Mouse (Mus musculus): ENCODE measurements around the gene Oit1. TPM values are rescaled to one million over a fixed set of nuclear protein-coding genes. Genes with fewer than 3 reads are reported as not detected.

The Oit1 gene
- total RNA-seq (2021), result not detected
- long read RNA-seq, experiment 1, result 0 reads
- long read RNA-seq, experiment 2, result 0 reads

GRCm38 (mm10) chr14:8378685-8379313 is at the start of gene Oit1:
TSS of gene Oit1 (minus strand) at chr14:8378754.
- no peak for DNase-seq (ENCODE audit: low spot score in 2 of 2)

- no peak for DNase-seq (ENCODE audit: low spot score in 2 of 2)
Measured at GRCm38 (mm10) chr14:8422833-8423232, 44.3 kb upstream of the Oit1 start.

GRCm38 (mm10) chr14:8421199-8421787 is 42.7 kb upstream of the Oit1 start:
- no peak for DNase-seq (ENCODE audit: low spot score in 2 of 2)

GRCm38 (mm10) chr14:8418610-8419009 is 40.1 kb upstream of the Oit1 start:
- no peak for DNase-seq (ENCODE audit: low spot score in 2 of 2)

- no peak for DNase-seq (ENCODE audit: low spot score in 2 of 2)
Measured at GRCm38 (mm10) chr14:8405946-8406345, 27.4 kb upstream of the Oit1 start.

GRCm38 (mm10) chr14:8403310-8403709 is 24.8 kb upstream of the Oit1 start:
- no peak for DNase-seq (ENCODE audit: low spot score in 2 of 2)

GRCm38 (mm10) chr14:8398507-8398906 is 20.0 kb upstream of the Oit1 start:
- no peak for DNase-seq (ENCODE audit: low spot score in 2 of 2)

- no peak for DNase-seq (ENCODE audit: low spot score in 2 of 2)
Measured at GRCm38 (mm10) chr14:8395690-8396287, 17.2 kb upstream of the Oit1 start.

GRCm38 (mm10) chr14:8392181-8392825 is 13.7 kb upstream of the Oit1 start:
- DNase-seq (ENCODE audit: low spot score in 2 of 2), result no peak

- DNase-seq (ENCODE audit: low spot score in 2 of 2), result no peak
Measured at GRCm38 (mm10) chr14:8369394-8369793, 9.2 kb downstream of the Oit1 start.

- DNase-seq (ENCODE audit: low spot score in 2 of 2), result no peak
Measured at GRCm38 (mm10) chr14:8368900-8369299, 9.7 kb downstream of the Oit1 start.

GRCm38 (mm10) chr14:8367727-8368520 is 10.6 kb downstream of the Oit1 start:
- no peak for DNase-seq (ENCODE audit: low spot score in 2 of 2)

- DNase-seq (ENCODE audit: low spot score in 2 of 2), result no peak
Measured at GRCm38 (mm10) chr14:8367121-8367520, 11.4 kb downstream of the Oit1 start.

GRCm38 (mm10) chr14:8365833-8366232 is 12.7 kb downstream of the Oit1 start:
- no peak for DNase-seq (ENCODE audit: low spot score in 2 of 2)

- no peak for DNase-seq (ENCODE audit: low spot score in 2 of 2)
Measured at GRCm38 (mm10) chr14:8356836-8357235, 21.7 kb downstream of the Oit1 start.

- peak; percentile 34 to 59 for DNase-seq (ENCODE audit: low spot score in 2 of 2)
Measured at GRCm38 (mm10) chr14:8355999-8356501, 22.5 kb downstream of the Oit1 start.

- no peak for DNase-seq (ENCODE audit: low spot score in 2 of 2)
Measured at GRCm38 (mm10) chr14:8348927-8349326, 29.6 kb downstream of the Oit1 start.

- DNase-seq (ENCODE audit: low spot score in 2 of 2), result peak; percentile 74 to 80
Measured at GRCm38 (mm10) chr14:8346255-8346997, 32.1 kb downstream of the Oit1 start.

GRCm38 (mm10) chr14:8345566-8345965 is 33.0 kb downstream of the Oit1 start:
- DNase-seq (ENCODE audit: low spot score in 2 of 2), result no peak

GRCm38 (mm10) chr14:8342509-8343106 is 35.9 kb downstream of the Oit1 start:
- no peak for DNase-seq (ENCODE audit: low spot score in 2 of 2)
